Mouse (Mus musculus) effector memory CD4-positive, alpha-beta T cell, adult 5 months (primary cell): ENCODE results near the gene Gm49392. TPM values are rescaled to one million over a fixed set of nuclear protein-coding genes. Genes with fewer than 3 reads are reported as not detected.

Source experiments
- polyA plus RNA-seq: library from polyadenylated mRNA; unstranded; fragments of 100-300 nt; shearing (Covaris generic); gene quantifications from one replicate; pipeline ENCODE4 v1.2.1, GENCODE M21; 2017

Gm49392 gene
- 0.50 TPM for polyA plus RNA-seq

DNA sequence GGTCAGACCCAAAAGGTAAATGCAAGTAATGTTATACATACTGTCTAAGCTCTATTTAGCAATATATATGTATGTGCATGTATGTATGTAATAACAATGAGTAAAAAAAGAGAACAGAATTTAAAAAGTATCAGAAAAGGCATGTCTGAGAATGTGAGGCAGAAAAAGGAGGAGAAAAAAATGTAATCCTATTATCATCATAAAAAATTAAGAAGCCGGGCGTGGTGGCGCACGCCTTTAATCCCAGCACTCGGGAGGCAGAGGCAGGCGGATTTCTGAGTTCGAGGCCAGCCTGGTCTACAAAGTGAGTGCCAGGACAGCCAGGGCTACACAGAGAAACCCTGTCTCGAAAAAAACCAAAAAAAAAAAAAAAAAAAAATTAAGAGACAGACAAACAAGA, at the start of gene Gm49392:
Gene Gm49392, minus strand, starts transcription at position 101 of the 400 bp plus-strand sequence.

DNA sequence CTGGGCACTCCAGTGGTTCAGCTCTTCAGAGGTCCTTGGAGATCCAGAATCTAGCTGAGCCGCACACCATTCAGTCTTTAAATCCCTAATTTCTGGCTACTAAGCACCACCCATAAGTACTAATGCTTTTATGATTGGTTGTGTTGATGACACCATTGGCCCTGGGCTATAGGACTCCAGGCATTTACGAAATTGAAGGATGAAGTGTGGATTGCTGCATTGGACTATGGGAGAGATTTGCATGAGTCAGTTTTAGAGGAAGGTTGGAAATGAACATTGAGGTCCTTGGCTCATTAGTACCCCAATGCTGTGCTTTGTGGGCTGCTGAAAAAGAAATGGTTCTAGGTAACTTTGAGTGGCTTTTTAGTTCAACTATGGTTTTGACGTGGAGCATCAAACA, 45.2 kb upstream of the Gm49392 start, which contains the start of gene Tpbpa:
Gene Tpbpa, minus strand, starts transcription at position 101 of the 400 bp plus-strand sequence.

DNA sequence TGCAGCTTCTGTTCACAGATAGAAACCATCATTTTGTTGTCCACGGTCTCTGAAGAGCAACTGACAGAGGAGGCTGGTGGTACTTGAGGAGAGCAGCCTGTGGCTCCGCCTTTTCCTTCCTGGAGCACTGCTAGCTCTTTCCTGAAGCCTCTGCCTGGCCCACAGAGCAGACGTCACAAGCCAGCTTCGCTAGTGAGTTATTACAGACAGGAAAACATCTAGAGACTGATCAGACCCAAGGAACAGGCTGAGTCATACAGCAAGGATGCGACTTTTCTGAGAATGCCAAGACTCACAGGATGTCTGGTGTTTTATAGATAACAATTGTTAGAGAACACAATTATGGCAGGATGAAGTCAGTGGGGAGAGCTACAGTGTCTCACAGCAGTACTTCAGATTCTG, 39.8 kb upstream of the Gm49392 start, which contains the start of the genes Gm49391 and Ctla2a:
Gene Gm49391, minus strand, starts transcription at position 72 of the 402 bp plus-strand sequence.
Gene Ctla2a, minus strand, starts transcription at position 126 of the 402 bp plus-strand sequence.

DNA sequence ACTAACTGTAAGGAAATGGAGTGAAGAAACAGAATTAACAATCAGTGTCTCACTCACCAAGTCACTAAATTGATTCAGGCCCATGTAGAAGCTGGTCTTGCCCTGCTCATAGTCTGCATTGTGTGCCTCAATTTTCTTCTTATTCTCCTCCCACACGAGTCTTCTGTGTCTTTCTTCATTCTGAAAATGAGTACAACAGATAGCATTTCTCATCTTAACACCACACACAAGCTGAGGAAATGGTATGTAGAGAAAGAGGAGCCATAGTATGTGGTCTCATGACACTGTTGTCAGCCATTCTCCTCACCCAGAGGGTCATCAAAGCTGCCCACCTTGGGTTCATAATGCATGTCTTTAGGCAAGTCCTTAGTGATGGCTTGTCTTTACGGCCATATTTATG, 38.8 kb upstream of the Gm49392 start, which contains the start of gene Gm49393:
Gene Gm49393, minus strand, starts transcription at position 101 of the 400 bp plus-strand sequence.

DNA sequence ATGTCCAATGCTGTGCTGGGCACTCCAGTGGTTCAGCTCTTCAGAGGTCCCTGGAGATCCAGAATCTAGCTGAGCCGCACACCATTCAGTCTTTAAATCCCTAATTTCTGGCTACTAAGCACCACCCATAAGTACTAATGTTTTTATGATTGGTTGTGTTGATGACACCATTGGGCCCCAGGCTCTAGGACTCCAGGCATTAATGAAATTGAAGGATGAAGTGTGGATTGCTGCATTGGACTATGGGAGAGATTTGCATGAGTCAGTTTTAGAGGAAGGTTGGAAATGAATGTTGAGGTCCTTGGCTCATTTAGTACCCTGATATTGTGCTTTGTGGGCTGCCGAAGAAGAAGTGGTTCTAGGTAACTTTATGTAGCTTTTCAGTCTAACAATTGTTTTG, 8.1 kb upstream of the Gm49392 start, which contains the start of gene Tpbpb:
Gene Tpbpb, minus strand, starts transcription at position 101 of the 400 bp plus-strand sequence.

DNA sequence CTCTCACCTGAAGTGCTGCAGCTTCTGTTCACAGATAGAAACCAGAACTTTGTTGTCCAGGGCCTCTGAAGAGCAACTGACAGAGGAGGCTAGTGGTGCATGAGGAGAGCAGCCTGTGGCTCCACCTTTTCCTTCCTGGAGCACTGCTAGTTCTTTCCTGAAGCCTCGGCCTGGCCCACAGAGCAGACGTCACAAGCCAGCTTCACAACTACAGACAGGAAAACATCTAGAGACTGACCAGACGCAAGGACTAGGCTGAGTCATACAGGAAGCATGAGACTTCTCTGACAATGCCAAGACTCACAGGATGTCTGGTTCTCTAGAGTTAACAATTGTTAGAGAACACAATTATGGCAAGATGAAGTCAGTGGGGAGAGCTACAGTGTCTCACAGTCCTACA, 634 bp upstream of the Gm49392 start, which contains the start of gene Ctla2b:
Gene Ctla2b, minus strand, starts transcription at position 120 of the 400 bp plus-strand sequence.

DNA sequence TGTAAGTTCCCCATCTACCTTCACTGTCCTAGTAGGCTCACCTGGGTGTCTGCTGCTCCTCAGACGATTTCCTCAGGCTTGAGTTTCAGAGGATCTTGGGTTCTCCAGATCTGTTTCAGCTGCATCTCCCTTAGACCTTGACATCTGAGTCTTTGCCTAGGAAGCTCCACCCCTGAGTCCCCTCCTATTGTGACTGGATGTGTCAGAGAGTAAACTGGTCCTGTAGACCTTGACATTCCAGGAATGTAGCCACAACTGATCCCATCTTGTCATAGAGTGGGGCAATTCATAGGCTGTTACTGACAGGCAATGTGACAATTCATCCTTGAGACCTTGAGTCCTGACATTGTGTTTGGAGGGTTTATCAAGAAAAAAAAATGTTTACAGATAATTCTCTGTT, 32.4 kb downstream of the Gm49392 start, which contains the start of gene 4930486L24Rik:
Gene 4930486L24Rik, minus strand, starts transcription at position 195 of the 400 bp plus-strand sequence.

DNA sequence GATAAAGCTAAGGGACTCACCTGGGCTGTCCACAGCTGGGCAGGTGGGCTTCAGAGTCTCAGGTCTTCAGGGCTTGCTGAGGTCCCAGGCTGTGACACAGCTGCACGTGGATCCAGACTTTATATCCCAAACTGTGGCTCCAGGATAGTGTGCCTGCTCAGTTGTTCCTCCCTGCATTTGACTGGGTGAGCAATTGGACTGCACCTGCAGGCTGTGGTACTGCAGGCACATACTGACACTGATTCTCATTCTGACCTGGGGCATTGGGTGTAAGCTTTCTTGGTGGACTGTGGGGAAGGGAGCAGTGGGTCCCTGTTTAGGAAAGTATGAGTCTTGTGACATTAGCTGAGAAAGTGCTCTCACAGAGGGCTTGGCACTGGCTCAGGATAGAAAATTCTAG, 93.9 kb downstream of the Gm49392 start, which contains the start of gene Ctsll3:
Gene Ctsll3, minus strand, starts transcription at position 101 of the 400 bp plus-strand sequence.

Other genes starting within 250 kb of the Gm49392 start
- not detected for gene BC051665, start 110.5 kb downstream of the Gm49392 start, polyA plus RNA-seq
- not detected for gene Ctsll3, start 94.0 kb downstream of the Gm49392 start, polyA plus RNA-seq
- gene 4930486L24Rik, start 32.4 kb downstream of the Gm49392 start, polyA plus RNA-seq, result 1.00 TPM
- 20.0 TPM for gene Ctla2b, start 553 bp upstream of the Gm49392 start, polyA plus RNA-seq
- gene Tpbpb, start 8.0 kb upstream of the Gm49392 start, polyA plus RNA-seq, result not detected
- not detected for gene Gm49393, start 38.7 kb upstream of the Gm49392 start, polyA plus RNA-seq
- gene Gm49391, start 39.7 kb upstream of the Gm49392 start, polyA plus RNA-seq, result 5.5 TPM
- gene Ctla2a, start 39.7 kb upstream of the Gm49392 start, polyA plus RNA-seq, result 218 TPM
- not detected for gene Tpbpa, start 45.1 kb upstream of the Gm49392 start, polyA plus RNA-seq
- not detected for gene Ctsj, start 109.1 kb upstream of the Gm49392 start, polyA plus RNA-seq
- gene Ctsq, start 143.7 kb upstream of the Gm49392 start, polyA plus RNA-seq, result not detected